Mouse (Mus musculus) heart, postnatal 0 days (tissue): ENCODE measurements around the gene Acot8.

Source experiments
- CTCF ChIP-seq: IDR thresholded peaks from 2 replicates; pipeline ENCODE4 v1.5.1; 2016; ENCODE audit warnings: antibody characterized with exemption, control low read depth, low read depth
- EP300 ChIP-seq: IDR thresholded peaks from 2 replicates; pipeline ENCODE4 v1.6.1; 2016; ENCODE audit warnings: antibody characterized with exemption, low read depth

DNA sequence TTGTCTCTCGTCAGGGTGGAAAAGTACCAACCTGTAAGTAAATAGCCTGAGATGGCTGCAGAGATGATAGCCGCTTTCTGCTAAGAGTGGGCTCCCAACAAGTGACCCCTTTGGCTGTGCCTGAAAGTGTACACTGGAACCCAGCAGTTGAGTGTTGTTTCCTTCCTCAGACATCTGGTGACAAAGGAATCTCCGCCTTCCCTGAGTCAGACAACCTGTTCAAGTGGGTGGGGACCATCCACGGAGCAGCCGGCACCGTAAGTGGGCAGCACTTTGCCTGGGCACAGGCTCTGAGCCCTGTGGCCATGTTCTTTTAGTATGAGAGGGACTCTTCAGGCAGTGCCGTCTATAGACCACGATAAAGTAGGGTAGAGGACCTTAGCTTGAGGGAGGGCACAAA is 33.6 kb downstream of the Acot8 start:
- TF ChIP-seq CTCF (no peak), EP300 (no peak)
